Mouse (Mus musculus): ENCODE measurements around the gene Hnrnpa2b1. TPM values are rescaled to one million over a fixed set of nuclear protein-coding genes. Genes with fewer than 3 reads are reported as not detected.

Hnrnpa2b1 gene
- 840 TPM for polyA plus RNA-seq (2014; fragmentation: Illumina TruSeq; extraction: RNeasy Lipid Tissue Mini Kit (QIAGEN cat#74804); ENCODE audit: low read depth, low replicate concordance)

GRCm38 (mm10) chr6:51469715-51470310 lies at the start of gene Hnrnpa2b1:
Gene Hnrnpa2b1, minus strand, starts transcription at chr6:51469894.

GRCm38 (mm10) chr6:51470311-51471178 lies 851 bp upstream of the Hnrnpa2b1 start, which contains the start of gene Cbx3:
Gene Cbx3, plus strand, starts transcription at chr6:51470360.

GRCm38 (mm10) chr6:51432535-51433397 lies 36.9 kb downstream of the Hnrnpa2b1 start, which contains the start of gene Nfe2l3:
Gene Nfe2l3, plus strand, starts transcription at chr6:51432670.

Other genes with a start within 250 kb of the Hnrnpa2b1 start
- gene Nfe2l3, start 37.2 kb downstream of the Hnrnpa2b1 start, polyA plus RNA-seq (2014; fragmentation: Illumina TruSeq; extraction: RNeasy Lipid Tissue Mini Kit (QIAGEN cat#74804); ENCODE audit: low read depth, low replicate concordance), result 0.34 TPM
- 75.9 TPM for gene Cbx3, start 466 bp upstream of the Hnrnpa2b1 start, polyA plus RNA-seq (2014; fragmentation: Illumina TruSeq; extraction: RNeasy Lipid Tissue Mini Kit (QIAGEN cat#74804); ENCODE audit: low read depth, low replicate concordance)
- gene Snx10, start 54.0 kb upstream of the Hnrnpa2b1 start, polyA plus RNA-seq (2014; fragmentation: Illumina TruSeq; extraction: RNeasy Lipid Tissue Mini Kit (QIAGEN cat#74804); ENCODE audit: low read depth, low replicate concordance), result 13.0 TPM